Mouse (Mus musculus): ENCODE data around the gene Bean1.
"Not testable (repeated sequence)": the region's sequence is repeated elsewhere in the genome, so short reads cannot be mapped to it uniquely, and the experiment has no call there.

The Bean1 gene

DNA sequence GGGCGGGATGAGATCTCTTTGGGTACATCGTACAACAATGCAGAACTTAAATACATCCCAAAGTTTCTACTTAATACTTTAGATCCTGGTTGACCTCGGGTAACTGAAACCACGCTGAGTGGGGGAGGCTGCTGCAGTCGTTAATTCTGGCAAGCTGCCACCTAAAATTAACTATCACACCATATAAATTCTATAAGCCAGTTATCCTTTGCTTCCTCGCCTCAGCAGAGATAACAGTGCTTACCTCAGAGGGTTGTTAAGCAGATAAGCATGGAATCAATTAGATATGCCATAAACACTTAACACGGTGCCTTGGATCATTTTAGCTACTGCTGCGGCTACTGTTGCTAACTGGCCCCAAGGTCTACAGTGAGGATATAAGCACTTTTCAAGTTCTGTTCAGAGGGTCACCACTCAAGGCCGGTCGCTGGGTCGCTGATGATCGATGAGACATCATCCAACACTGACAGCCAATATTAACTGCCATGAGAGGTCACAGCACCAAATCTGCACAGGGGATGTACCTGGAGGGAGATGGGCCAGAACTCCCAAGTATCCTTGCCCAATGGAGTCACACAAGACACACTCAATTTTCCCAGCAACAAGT lies 71.9 kb downstream of the Bean1 start:
- DNase-seq (ENCODE audit: low spot score), result no peak

DNA sequence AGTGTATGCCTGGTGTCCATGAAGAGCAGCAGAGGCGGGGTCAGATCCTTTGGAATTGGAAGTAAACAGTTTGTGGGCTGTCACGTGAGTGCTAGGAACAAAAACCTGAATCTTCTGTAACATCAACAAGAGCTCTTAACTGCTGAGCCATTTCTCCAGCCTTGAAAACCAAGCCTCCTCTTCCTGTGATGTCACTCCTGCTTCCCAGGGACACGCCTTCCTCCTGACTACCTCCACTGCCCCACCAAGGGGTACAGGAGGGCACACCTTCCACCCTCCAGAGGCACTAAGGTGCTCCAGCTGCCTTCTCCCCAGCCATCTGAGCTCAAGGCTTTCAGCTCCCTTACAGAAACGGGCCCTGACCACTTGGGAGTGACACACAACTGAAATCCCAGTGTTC lies 76.4 kb downstream of the Bean1 start:
- no peak for DNase-seq (ENCODE audit: low spot score)

DNA sequence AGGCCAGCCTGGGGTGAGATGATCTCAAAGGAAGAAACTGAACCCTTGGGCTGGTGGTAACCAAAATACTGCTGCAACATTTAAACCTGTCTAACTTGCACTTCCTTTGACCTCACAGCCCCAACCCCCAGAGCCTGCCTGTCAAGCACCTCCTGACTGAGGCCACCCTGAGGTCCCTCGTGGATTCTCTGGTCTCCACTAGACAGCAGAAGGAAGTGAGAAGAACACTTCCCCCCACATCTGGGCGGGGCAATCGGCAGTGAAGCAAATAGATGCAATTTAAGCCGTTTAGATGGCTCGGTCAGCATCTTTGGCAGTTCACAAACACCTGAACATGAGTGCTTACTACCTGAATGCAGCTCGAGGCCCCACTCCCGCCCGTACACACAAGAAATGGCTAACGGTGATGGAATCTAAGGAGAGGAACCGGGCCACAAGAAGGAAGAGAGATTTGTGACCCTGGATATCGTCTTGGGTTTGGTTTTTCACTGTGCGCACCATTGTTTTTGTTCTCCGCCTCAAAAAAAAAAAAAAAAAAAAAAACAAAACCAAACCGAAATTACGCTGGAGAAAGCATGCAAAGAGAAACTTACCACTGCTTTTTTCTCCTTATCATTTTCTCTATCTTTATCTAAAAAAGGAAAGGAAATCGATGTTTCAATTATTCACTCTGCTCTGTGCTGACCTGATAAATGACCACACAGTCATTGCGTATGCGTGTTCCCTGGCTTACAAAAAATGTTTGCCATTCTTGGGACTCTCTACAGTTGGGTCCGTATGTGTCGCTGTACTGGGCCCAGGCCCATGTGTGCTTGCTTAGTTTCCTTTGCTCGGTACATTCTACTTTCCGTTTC lies 77.0 kb downstream of the Bean1 start:
- no peak for DNase-seq (ENCODE audit: low spot score)

DNA sequence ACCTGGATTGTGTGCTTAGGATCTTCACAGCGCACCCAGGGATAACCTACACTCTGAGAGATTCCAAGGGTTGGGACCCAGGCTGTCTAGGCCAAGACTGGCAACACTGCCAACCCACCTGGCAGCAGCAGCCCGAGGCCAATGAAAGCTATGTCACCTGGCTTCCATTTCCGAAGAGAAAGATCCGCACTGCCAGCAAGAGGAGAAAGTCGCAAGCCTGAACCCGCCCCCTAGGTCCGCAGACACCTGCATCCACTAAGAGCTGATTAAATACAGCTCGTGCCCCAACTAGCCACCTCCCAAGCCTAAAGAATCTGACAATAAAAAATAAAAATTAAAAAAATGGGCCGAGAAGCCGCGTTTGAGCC lies 77.7 kb downstream of the Bean1 start:
- no peak for DNase-seq (ENCODE audit: low spot score)

GRCm38 (mm10) chr8:104248276-104248675 lies 78.0 kb downstream of the Bean1 start, which contains the start of gene Tk2:
Gene Tk2 (minus strand): TSS chr8:104248558.
- peak; percentile 82 for DNase-seq (ENCODE audit: low spot score)

DNA sequence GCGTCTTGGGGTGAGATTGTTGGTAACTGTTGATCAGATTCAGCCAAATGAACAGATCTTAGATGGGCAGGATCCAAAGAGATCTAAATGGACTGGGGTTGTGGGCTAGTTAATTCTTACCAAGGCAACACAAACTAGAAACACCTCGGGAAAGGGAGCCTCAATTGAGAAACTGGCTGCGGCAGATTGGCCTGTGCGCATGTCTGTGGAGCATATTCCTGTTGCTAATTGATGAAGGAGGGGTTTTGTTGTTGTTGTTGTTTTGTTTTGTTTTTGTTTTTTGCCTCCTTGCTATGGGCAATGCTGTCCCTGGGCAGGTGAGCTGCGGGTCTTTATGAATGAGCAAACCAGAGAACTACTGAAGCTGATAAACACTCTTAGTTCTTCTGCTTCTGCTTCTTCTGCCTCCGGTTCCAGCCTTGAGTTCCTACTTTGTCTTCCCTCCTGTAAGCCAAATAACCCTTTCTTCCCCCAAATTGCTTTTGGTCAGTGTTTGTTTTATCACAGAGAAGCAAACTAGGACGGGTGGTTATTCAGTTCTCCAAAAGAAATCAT lies 79.3 kb downstream of the Bean1 start:
- DNase-seq (ENCODE audit: low spot score), result no peak

GRCm38 (mm10) chr8:104250439-104251367 lies 80.5 kb downstream of the Bean1 start, which contains the start of gene Cklf:
Gene Cklf (plus strand): TSS chr8:104250861.
- peak; percentile 96 for DNase-seq (ENCODE audit: low spot score)

DNA sequence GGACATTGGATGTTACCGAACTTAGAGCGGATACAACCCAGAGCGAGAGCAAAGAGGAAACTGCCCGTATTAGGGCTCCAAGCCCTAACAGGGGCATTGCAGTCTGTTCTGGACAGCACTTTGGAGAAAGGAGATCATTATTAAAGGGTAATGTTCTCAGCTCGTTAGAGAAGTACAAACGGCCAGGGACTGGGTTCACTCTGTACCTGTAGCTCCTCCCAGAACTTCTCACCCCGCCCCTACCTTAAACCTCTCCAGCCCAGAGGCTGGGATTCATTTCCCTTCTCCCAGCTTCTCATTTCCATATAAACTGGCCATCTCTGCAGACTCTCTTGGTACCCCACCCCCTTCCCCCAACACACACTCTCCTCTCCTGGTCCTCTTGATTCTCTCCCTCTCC lies 81.2 kb downstream of the Bean1 start:
- peak; percentile 30 for DNase-seq (ENCODE audit: low spot score)

DNA sequence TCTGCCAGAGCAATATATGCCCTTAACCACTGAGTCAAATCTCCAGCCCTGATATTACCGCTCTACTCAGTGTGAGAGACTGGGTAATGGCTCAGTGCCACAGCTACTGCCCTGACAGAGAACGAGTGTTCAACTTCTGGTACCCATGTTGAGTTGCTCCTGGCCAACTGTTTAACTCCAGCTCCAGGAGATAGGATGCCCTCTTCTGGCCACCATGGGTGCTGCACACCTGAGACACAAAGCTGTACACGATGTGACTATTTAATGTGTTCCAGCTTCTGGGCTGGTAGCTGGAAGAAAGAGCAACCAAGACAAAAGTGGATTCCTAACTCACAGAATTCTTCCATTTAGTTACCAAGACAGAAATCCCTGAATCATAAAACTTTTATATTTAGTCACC lies 82.8 kb downstream of the Bean1 start:
- peak; percentile 15 for DNase-seq (ENCODE audit: low spot score)

- DNase-seq (ENCODE audit: low spot score), result not testable (repeated sequence)
These were observed 91.6 kb downstream of the Bean1 start for GRCm38 (mm10) chr8:104261802-104262201.

DNA sequence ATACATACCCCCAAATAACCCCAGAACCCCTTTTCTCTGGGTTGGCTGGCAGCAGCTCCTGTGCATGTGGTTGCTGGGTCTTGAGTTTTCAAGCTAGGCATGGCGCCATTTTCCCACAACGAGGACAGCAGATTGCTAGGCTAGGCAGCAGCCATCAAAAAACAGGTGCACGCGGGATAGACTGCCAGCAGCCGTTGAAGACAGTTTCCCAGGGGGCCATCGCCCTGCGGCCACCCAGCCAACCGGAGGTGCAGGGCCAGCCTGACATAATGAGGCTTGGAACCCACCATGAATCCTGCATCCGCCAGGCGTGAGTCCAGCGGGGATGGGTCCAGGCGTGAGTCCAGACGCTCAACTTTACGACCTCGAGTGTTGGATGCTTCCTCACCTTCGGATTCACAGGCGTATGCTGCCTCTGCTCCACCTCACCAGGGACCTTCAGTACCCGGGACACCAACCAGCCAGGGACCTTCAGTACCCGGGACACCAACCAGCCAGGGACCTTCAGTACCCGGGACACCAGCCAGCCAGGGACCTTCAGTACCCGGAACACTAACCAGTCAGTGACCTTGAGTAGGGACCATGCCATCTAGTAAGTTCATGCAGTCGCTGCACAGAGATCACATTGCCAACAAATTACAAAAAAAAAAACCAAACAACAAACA lies 94.2 kb downstream of the Bean1 start:
- DNase-seq (ENCODE audit: low spot score), result not testable (repeated sequence)

- no peak for DNase-seq (ENCODE audit: low spot score)
These were observed 98.1 kb downstream of the Bean1 start for GRCm38 (mm10) chr8:104268368-104268767.
